Mouse (Mus musculus) skeletal muscle tissue, postnatal 0 days (tissue): ENCODE results near the gene Hoxd9. TPM values are rescaled to one million over a fixed set of nuclear protein-coding genes. Genes with fewer than 3 reads are reported as not detected.
A peak's percentile ranks its signal among the peaks of the same experiment; 100 is the strongest.

ENCODE experiments used
- microRNA counts: library from miRNA; unstranded; fragments of <30 nt; microRNA quantifications from one replicate; lab custom pipeline; 2015
- microRNA-seq, 2 experiments: library from miRNA; unstranded; fragments of <30 nt; microRNA quantifications; one replicate each; pipeline ENCODE4; 2016
- polyA plus RNA-seq: library from polyadenylated mRNA; unstranded; fragments of >200 nt; fragmentation: Nextera tagmentation; extraction: Ambion mirVana; gene quantifications from 2 replicates; pipeline ENCODE4 v1.2.1, GENCODE M21; 2015

The Hoxd9 gene
- polyA plus RNA-seq, result 8.2 and 8.3 TPM in 2 replicates

GRCm38 (mm10) chr2:74697567-74698121 is at the start of gene Hoxd9:
TSS of gene Hoxd9 (plus strand) at chr2:74697727.

GRCm38 (mm10) chr2:74659507-74660005 is 38.0 kb upstream of the Hoxd9 start, which contains the start of gene Evx2:
TSS of gene Evx2 (minus strand) at chr2:74659557.

GRCm38 (mm10) chr2:74667842-74668357 is 29.6 kb upstream of the Hoxd9 start, which contains the start of gene Hoxd13:
TSS of gene Hoxd13 (plus strand) at chr2:74668310.

GRCm38 (mm10) chr2:74674881-74675665 is 22.5 kb upstream of the Hoxd9 start, which contains the start of gene Hoxd12:
TSS of gene Hoxd12 (plus strand) at chr2:74675013.

GRCm38 (mm10) chr2:74678891-74679595 is 18.5 kb upstream of the Hoxd9 start, which contains the start of gene Hoxd11:
TSS of gene Hoxd11 (plus strand) at chr2:74679557.

GRCm38 (mm10) chr2:74691022-74691951 is 6.2 kb upstream of the Hoxd9 start, which contains the start of gene Hoxd10:
TSS of gene Hoxd10 (plus strand) at chr2:74691924.

GRCm38 (mm10) chr2:74704393-74704998 is 7.0 kb downstream of the Hoxd9 start, which contains the start of gene Hoxd8:
TSS of gene Hoxd8 (plus strand) at chr2:74704615.

GRCm38 (mm10) chr2:74711721-74712621 is 14.4 kb downstream of the Hoxd9 start, which contains the start of the genes Hoxd3 and Hoxd4:
TSS of gene Hoxd3 (plus strand) at chr2:74711927.
TSS of gene Hoxd4 (plus strand) at chr2:74711929.

GRCm38 (mm10) chr2:74726551-74726950 is 29.0 kb downstream of the Hoxd9 start, which contains the start of gene Gm28230:
TSS of gene Gm28230 (plus strand) at chr2:74726728.

MicroRNA genes within 50 kb of the gene (microRNA counts, 519-probe panel; counts per million panel counts)
- 4,528 counts per million, percentile 83 among the panel's probes with 10 or more counts for microRNA mmu-miR-10b (lab: Ali Mortazavi, UCI)

Small RNA genes lying within 50 kb of the gene (microRNA-seq; reads per million reads assigned to microRNA genes)
- gene Gm44463 (0 reads per million in 2 experiments), gene Mir10b (9,283 to 9,871 reads per million in 2 experiments)

Other genes starting within 250 kb of the Hoxd9 start
- gene Lnpk, start 118.3 kb upstream of the Hoxd9 start, polyA plus RNA-seq, result 20.9 and 22.4 TPM in 2 replicates
- gene Evx2, start 38.2 kb upstream of the Hoxd9 start, polyA plus RNA-seq, result not detected in 2 replicates
- not detected in 2 replicates for gene Hoxd13, start 29.4 kb upstream of the Hoxd9 start, polyA plus RNA-seq
- gene Hoxd12, start 22.7 kb upstream of the Hoxd9 start, polyA plus RNA-seq, result not detected in 2 replicates
- gene Hoxd11, start 18.2 kb upstream of the Hoxd9 start, polyA plus RNA-seq, result 0.31 and 0.45 TPM in 2 replicates
- gene Hoxd10, start 5.8 kb upstream of the Hoxd9 start, polyA plus RNA-seq, result 3.2 and 4.5 TPM in 2 replicates
- 11.2 and 12.1 TPM in 2 replicates for gene Hoxd8, start 6.9 kb downstream of the Hoxd9 start, polyA plus RNA-seq
- 0.28 and 0.46 TPM in 2 replicates for gene Hoxd3, start 14.2 kb downstream of the Hoxd9 start, polyA plus RNA-seq
- gene Hoxd4, start 14.2 kb downstream of the Hoxd9 start, polyA plus RNA-seq, result 0.34 and 0.58 TPM in 2 replicates
- 0.10 TPM in 1 of 2 replicates, not detected in the other for gene Gm28230, start 29.0 kb downstream of the Hoxd9 start, polyA plus RNA-seq
- gene Hoxd1, start 65.3 kb downstream of the Hoxd9 start, polyA plus RNA-seq, result not detected in 2 replicates
- 92.3 and 95.7 TPM in 2 replicates for gene Mtx2, start 128.1 kb downstream of the Hoxd9 start, polyA plus RNA-seq